Mouse (Mus musculus) adrenal gland, postnatal 14 days (tissue): ENCODE data around the gene 4933430I17Rik. TPM values are rescaled to one million over a fixed set of nuclear protein-coding genes. Genes with fewer than 3 reads are reported as not detected.

Experiments used
- DNase-seq: peaks from one replicate; pipeline ENCODE4 v3.0.0; 2021; ENCODE audit warnings: mixed read lengths
- total RNA-seq: library from RNA; stranded (reverse); gene quantifications from 2 replicates; pipeline ENCODE4 v1.2.3, GENCODE M21; 2021

The 4933430I17Rik gene
- total RNA-seq, 1 experiment from 2014 or later = 0.19 TPM

- DNase-seq = no peak
Observed at GRCm38 (mm10) chr4:62503374-62503970, 21.7 kb upstream of the 4933430I17Rik start, which contains the start of gene Hdhd3. Gene Hdhd3, minus strand, starts transcription at chr4:62503467.

- no peak for DNase-seq
Observed at GRCm38 (mm10) chr4:62505991-62506390, 19.2 kb upstream of the 4933430I17Rik start.

GRCm38 (mm10) chr4:62506798-62507197 lies 18.4 kb upstream of the 4933430I17Rik start:
- DNase-seq = peak; percentile 67

- DNase-seq = no peak
Observed at GRCm38 (mm10) chr4:62508839-62509238, 16.3 kb upstream of the 4933430I17Rik start.

GRCm38 (mm10) chr4:62509946-62510345 lies 15.2 kb upstream of the 4933430I17Rik start:
- DNase-seq = peak; percentile 92

GRCm38 (mm10) chr4:62513998-62514506 lies 11.1 kb upstream of the 4933430I17Rik start:
- no peak for DNase-seq

GRCm38 (mm10) chr4:62514995-62515394 lies 10.2 kb upstream of the 4933430I17Rik start:
- no peak for DNase-seq

- DNase-seq = no peak
Observed at GRCm38 (mm10) chr4:62515490-62515889, 9.7 kb upstream of the 4933430I17Rik start.

GRCm38 (mm10) chr4:62516079-62516478 lies 9.1 kb upstream of the 4933430I17Rik start:
- peak; percentile 74 for DNase-seq

GRCm38 (mm10) chr4:62516579-62516978 lies 8.6 kb upstream of the 4933430I17Rik start:
- no peak for DNase-seq

- no peak for DNase-seq
Observed at GRCm38 (mm10) chr4:62517046-62517445, 8.1 kb upstream of the 4933430I17Rik start.

- DNase-seq = no peak
Observed at GRCm38 (mm10) chr4:62517538-62518415, 7.4 kb upstream of the 4933430I17Rik start.

- DNase-seq = peak; percentile 72
Observed at GRCm38 (mm10) chr4:62518416-62519121, 6.6 kb upstream of the 4933430I17Rik start.

- DNase-seq = no peak
Observed at GRCm38 (mm10) chr4:62519122-62519848, 5.9 kb upstream of the 4933430I17Rik start.

GRCm38 (mm10) chr4:62519849-62520233 lies 5.3 kb upstream of the 4933430I17Rik start, which contains the start of gene Alad:
Gene Alad, minus strand, starts transcription at chr4:62519918.
- peak; percentile 96 for DNase-seq

GRCm38 (mm10) chr4:62520892-62521400 lies 4.2 kb upstream of the 4933430I17Rik start:
- DNase-seq = no peak

GRCm38 (mm10) chr4:62525489-62525811 lies 281 bp downstream of the 4933430I17Rik start:
- DNase-seq = no peak

GRCm38 (mm10) chr4:62526256-62526655 lies 1.1 kb downstream of the 4933430I17Rik start:
- no peak for DNase-seq

GRCm38 (mm10) chr4:62527655-62528054 lies 2.5 kb downstream of the 4933430I17Rik start:
- no peak for DNase-seq

- DNase-seq = no peak
Observed at GRCm38 (mm10) chr4:62533729-62534128, 8.6 kb downstream of the 4933430I17Rik start.

- no peak for DNase-seq
Observed at GRCm38 (mm10) chr4:62541802-62542201, 16.6 kb downstream of the 4933430I17Rik start.

GRCm38 (mm10) chr4:62543782-62544181 lies 18.6 kb downstream of the 4933430I17Rik start:
- no peak for DNase-seq
